Mouse (Mus musculus) ES-CJ7 (cell line): Measurements from ENCODE around the gene A3galt2.

ENCODE experiments used
- DNase-seq: peaks from one replicate; pipeline ENCODE4 v3.0.0; 2011; ENCODE audit warnings: low read depth, low spot score

Gene A3galt2

GRCm38 (mm10) chr4:128795596-128795995, 40.4 kb downstream of the A3galt2 start:
- DNase-seq, result peak; percentile 57

GRCm38 (mm10) chr4:128796788-128797187, 41.6 kb downstream of the A3galt2 start:
- no peak for DNase-seq

GRCm38 (mm10) chr4:128801675-128802465, 46.7 kb downstream of the A3galt2 start:
- DNase-seq, result no peak

GRCm38 (mm10) chr4:128803569-128803968, 48.4 kb downstream of the A3galt2 start:
- DNase-seq, result no peak

- no peak for DNase-seq
Measured at GRCm38 (mm10) chr4:128804426-128805149, 49.4 kb downstream of the A3galt2 start.

GRCm38 (mm10) chr4:128805150-128806042, 50.2 kb downstream of the A3galt2 start:
- DNase-seq, result no peak

GRCm38 (mm10) chr4:128806043-128806826, 51.1 kb downstream of the A3galt2 start, which contains the start of gene Zfp362:
Gene Zfp362, minus strand, starts transcription at chr4:128806045.
- no peak for DNase-seq

- peak; percentile 69 for DNase-seq
Measured at GRCm38 (mm10) chr4:128806827-128807179, 51.6 kb downstream of the A3galt2 start.

GRCm38 (mm10) chr4:128811382-128812056, 56.4 kb downstream of the A3galt2 start:
- DNase-seq, result peak; percentile 94

GRCm38 (mm10) chr4:128817011-128817410, 61.8 kb downstream of the A3galt2 start:
- DNase-seq, result no peak
